Mouse (Mus musculus): Measurements from ENCODE around the gene Nfam1. TPM values are rescaled to one million over a fixed set of nuclear protein-coding genes. Genes with fewer than 3 reads are reported as not detected.

The Nfam1 gene
- total and polyA plus RNA-seq, 2 experiments from 2014 or later = 0.38 to 1.2 TPM

DNA sequence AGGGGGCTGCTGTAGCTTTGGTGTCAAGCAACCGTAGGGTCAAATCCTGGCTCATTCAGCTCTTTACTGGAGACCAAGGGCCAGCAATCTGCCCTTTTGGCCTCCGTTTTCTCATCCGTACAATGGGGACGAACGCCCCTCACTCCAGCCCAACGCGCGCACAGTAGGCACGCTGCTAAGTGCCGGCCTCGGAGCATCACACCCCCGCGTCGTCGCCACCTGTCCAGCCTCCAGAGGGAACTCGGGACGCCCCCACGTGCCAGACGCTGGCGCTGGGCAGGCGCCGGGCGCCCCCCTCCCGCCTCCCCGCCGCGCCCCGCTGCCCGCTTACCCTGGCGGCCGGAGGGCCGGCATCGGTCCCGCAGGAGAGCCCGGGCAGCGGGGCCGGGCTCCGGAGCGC, 70.0 kb downstream of the Nfam1 start:
- H3K27me3 ChIP-seq (ENCODE audit: control insufficient read depth, insufficient read depth, low read length) = peaks cover 40% of the 10 kb centered on the region
- ATAC-seq (ENCODE audit: insufficient read depth, low read depth) = no peak
- no peaks in the 10 kb centered on the region for H3K36me3 ChIP-seq (replicated peaks; ENCODE audit: control insufficient read depth, insufficient read depth, low read length)
- H3K9ac ChIP-seq (replicated peaks; ENCODE audit: low read depth, low read length) = peak overlapping the region; percentile 40; the same call in 1 of the 2 replicates
- peak overlapping the region; percentile 88 for H3K4me2 ChIP-seq (ENCODE audit: low read depth, low read length)
- peak overlapping the region; percentile 46 for H3K4me3 ChIP-seq (ENCODE audit: low read depth, low read length)
- 2% methylated on average over 39 of the region's 39 CpGs for WGBS
- no peak for DNase-seq (ENCODE audit: low spot score)
- peaks cover 22% of the 10 kb centered on the region for H3K4me1 ChIP-seq (ENCODE audit: control insufficient read depth, insufficient read depth)
- H3K27ac ChIP-seq (ENCODE audit: low read depth) = no peak overlapping the region
- TF ChIP-seq EP300 (IDR thresholded peaks at IDR 0.05; ENCODE audit: low read depth) = no peak
- no peaks in the 10 kb centered on the region for H3K9me3 ChIP-seq (replicated peaks; ENCODE audit: control insufficient read depth, low read length)

DNA sequence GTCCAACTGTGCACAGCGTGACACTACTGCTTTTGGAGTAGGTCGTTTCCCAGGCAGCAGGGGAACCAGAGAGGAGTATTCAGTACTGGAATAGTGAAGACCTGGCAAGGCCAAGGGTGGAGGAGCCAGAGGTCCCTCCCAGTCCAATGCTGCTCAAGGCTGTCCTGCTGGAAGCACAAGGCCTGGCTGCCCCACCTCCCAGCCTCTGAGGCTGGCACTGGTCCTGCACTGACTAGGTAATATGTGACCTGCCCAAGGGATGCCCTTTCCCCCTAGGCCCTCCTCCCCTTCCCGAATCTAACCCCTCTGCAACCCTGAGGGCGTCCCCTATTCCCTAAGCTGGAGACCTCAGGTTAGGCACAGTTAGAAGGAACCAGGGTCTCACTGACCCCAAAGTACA, 70.6 kb downstream of the Nfam1 start:
- H3K9me3 ChIP-seq (replicated peaks; ENCODE audit: control insufficient read depth, low read length) = no peaks in the 10 kb centered on the region
- H3K4me3 ChIP-seq (ENCODE audit: low read depth, low read length) = no peak overlapping the region
- peaks cover 23% of the 10 kb centered on the region for H3K4me1 ChIP-seq (ENCODE audit: control insufficient read depth, insufficient read depth)
- no peak overlapping the region for H3K4me2 ChIP-seq (ENCODE audit: low read depth, low read length)
- TF ChIP-seq CTCF (IDR thresholded peaks at IDR 0.05; ENCODE audit: low read depth) (no peak), EP300 (IDR thresholded peaks at IDR 0.05; ENCODE audit: low read depth) (no peak)
- H3K36me3 ChIP-seq (replicated peaks; ENCODE audit: control insufficient read depth, insufficient read depth, low read length) = no peaks in the 10 kb centered on the region
- H3K27ac ChIP-seq (ENCODE audit: low read depth) = no peak overlapping the region
- 52% methylated on average over 4 of the region's 4 CpGs for WGBS
- peaks cover 34% of the 10 kb centered on the region; the same call in 1 of the 2 replicates for H3K27me3 ChIP-seq (ENCODE audit: control insufficient read depth, insufficient read depth, low read length)
- no peak overlapping the region for H3K9ac ChIP-seq (replicated peaks; ENCODE audit: low read depth, low read length)
- DNase-seq (ENCODE audit: low spot score) (no peak), ATAC-seq (ENCODE audit: insufficient read depth, low read depth) (no peak)

DNA sequence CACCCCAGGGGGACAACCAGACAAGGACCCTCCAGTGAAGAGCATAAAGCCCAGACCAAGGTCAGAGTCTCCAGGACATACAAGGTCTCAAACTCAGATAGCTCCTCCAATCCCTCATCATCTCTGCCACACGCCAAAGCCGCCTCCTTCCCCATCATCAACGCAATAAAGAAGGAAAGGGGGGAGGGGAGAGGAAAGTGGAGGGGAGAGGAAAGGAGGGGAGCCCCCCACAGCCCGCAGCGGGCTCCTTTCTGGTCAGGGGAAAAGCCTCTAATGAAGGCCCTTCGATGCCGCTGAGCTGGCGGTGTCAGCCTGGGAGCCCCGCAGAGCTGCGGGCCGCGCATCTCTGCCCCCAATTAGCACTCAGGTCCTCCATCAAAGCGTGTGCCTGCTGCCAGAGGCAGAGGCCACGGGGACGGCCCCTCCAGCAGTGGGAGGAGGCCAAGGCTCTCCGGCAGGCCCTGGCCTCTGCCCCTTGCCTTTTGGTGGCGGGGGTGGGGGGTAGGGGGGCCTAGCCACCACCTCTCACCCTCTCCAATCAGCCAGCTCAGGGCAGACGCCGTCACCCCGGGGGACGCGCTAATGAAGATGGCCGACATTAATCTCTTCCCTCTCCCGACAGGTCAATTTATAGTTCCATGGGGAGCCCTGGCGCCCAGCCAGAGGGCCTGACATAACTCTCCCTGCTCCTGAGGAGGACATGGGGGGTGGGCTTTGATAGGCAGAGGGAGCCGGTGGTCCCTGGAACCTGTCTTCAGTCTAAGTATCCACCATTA, 72.1 kb downstream of the Nfam1 start:
- no peak for DNase-seq (ENCODE audit: low spot score)
- H3K36me3 ChIP-seq (replicated peaks; ENCODE audit: control insufficient read depth, insufficient read depth, low read length) = no peaks in the 10 kb centered on the region
- no peak overlapping the region for H3K27ac ChIP-seq (ENCODE audit: low read depth)
- H3K9ac ChIP-seq (replicated peaks; ENCODE audit: low read depth, low read length) = no peak overlapping the region; the same call in 1 of the 2 replicates
- 7% methylated on average over 25 of the region's 26 CpGs for WGBS
- ATAC-seq (ENCODE audit: insufficient read depth, low read depth) = no peak
- peak overlapping the region; percentile 19 for H3K4me3 ChIP-seq (ENCODE audit: low read depth, low read length)
- H3K9me3 ChIP-seq (replicated peaks; ENCODE audit: control insufficient read depth, low read length) = no peaks in the 10 kb centered on the region
- H3K4me1 ChIP-seq (ENCODE audit: control insufficient read depth, insufficient read depth) = peaks cover 23% of the 10 kb centered on the region
- peaks cover 34% of the 10 kb centered on the region; the same call in 1 of the 2 replicates for H3K27me3 ChIP-seq (ENCODE audit: control insufficient read depth, insufficient read depth, low read length)
- TF ChIP-seq EP300 (IDR thresholded peaks at IDR 0.05; ENCODE audit: low read depth) (no peak), CTCF (IDR thresholded peaks at IDR 0.05; ENCODE audit: low read depth) (no peak)
- peak overlapping the region; percentile 48 for H3K4me2 ChIP-seq (ENCODE audit: low read depth, low read length)

DNA sequence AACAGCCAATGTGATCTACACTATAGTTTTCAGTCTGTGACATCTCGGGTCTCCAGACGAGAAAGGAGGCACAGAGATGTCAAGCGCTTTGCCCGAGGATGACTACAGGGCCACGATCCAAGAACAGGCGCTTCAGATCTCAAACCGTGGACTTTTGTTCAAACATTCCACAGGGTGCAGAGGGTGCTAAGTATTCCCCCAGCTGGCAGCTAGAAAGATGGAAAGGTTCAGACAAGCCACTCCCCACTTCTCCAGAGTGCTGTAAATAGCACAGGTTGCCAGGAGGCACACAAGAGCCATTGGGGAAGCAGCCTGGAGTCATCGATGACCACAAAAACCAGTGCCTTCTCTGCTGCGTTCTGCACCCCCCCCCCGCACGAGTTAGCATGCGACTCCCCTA, 74.0 kb downstream of the Nfam1 start:
- peak overlapping the region; percentile 53 for H3K4me2 ChIP-seq (ENCODE audit: low read depth, low read length)
- H3K4me3 ChIP-seq (ENCODE audit: low read depth, low read length) = no peak overlapping the region
- no peaks in the 10 kb centered on the region for H3K9me3 ChIP-seq (replicated peaks; ENCODE audit: control insufficient read depth, low read length)
- ATAC-seq (ENCODE audit: insufficient read depth, low read depth) (no peak), DNase-seq (ENCODE audit: low spot score) (no peak)
- peaks cover 34% of the 10 kb centered on the region; the same call in 1 of the 2 replicates for H3K27me3 ChIP-seq (ENCODE audit: control insufficient read depth, insufficient read depth, low read length)
- no peaks in the 10 kb centered on the region for H3K36me3 ChIP-seq (replicated peaks; ENCODE audit: control insufficient read depth, insufficient read depth, low read length)
- H3K4me1 ChIP-seq (ENCODE audit: control insufficient read depth, insufficient read depth) = peaks cover 23% of the 10 kb centered on the region
- H3K9ac ChIP-seq (replicated peaks; ENCODE audit: low read depth, low read length) = no peak overlapping the region
- 25% methylated on average over 12 of the region's 12 CpGs for WGBS
- H3K27ac ChIP-seq (ENCODE audit: low read depth) = no peak overlapping the region
- TF ChIP-seq CTCF (IDR thresholded peaks at IDR 0.05; ENCODE audit: low read depth) (no peak), EP300 (IDR thresholded peaks at IDR 0.05; ENCODE audit: low read depth) (no peak)

DNA sequence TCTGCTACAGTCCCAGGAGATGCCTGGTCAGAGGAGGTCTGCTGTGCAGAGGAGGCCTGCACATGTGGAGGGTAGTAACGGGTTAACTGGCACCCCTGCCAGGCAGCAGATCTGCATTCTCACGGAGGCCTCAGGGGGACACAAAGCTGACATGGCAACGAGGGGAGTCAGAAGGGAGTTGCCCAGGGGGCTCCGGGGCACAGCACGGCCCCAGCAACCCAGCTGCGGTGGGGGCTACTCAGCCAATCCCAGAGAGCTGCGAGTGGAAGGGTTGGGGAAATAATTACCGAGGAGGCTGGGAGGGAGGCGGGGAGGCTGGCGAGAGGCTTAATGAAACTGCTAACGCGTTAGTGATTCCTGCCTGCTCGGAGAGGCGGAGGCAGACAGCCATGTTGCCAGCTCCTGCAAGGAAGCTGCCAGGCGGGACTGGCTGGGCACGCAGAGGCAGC, 74.8 kb downstream of the Nfam1 start:
- H3K4me1 ChIP-seq (ENCODE audit: control insufficient read depth, insufficient read depth) = peaks cover 23% of the 10 kb centered on the region
- H3K27me3 ChIP-seq (ENCODE audit: control insufficient read depth, insufficient read depth, low read length) = peaks cover 39% of the 10 kb centered on the region; the same call in 1 of the 2 replicates

More for the DNA sequence above, 74.8 kb downstream of the Nfam1 start:
- no peak for TF ChIP-seq EP300 (IDR thresholded peaks at IDR 0.05; ENCODE audit: low read depth)
- no peak for TF ChIP-seq CTCF (IDR thresholded peaks at IDR 0.05; ENCODE audit: low read depth)
- WGBS = 15% methylated on average over 16 of the region's 16 CpGs
- Histone ChIP-seq H3K4me3 (ENCODE audit: low read depth, low read length) (peak overlapping the region; percentile 27), H3K27ac (ENCODE audit: low read depth) (no peak overlapping the region), H3K4me2 (ENCODE audit: low read depth, low read length) (peak overlapping the region; percentile 53), H3K9me3 (replicated peaks; ENCODE audit: control insufficient read depth, low read length) (no peaks in the 10 kb centered on the region), H3K9ac (replicated peaks; ENCODE audit: low read depth, low read length) (no peak overlapping the region; the same call in 1 of the 2 replicates), H3K36me3 (replicated peaks; ENCODE audit: control insufficient read depth, insufficient read depth, low read length) (no peaks in the 10 kb centered on the region)
- DNase-seq (ENCODE audit: low spot score) = no peak
- 0 out of 2 replicates have a peak, but pooled peaks have one; percentile 19 for ATAC-seq (ENCODE audit: insufficient read depth, low read depth)
